Mouse (Mus musculus) testis, adult 2 months (tissue): ENCODE measurements around the gene Umps.

Experiments
- CTCF ChIP-seq: fragments of 200-500 bp; IDR thresholded peaks from 2 replicates; pipeline ENCODE4 v1.5.1; 2012; ENCODE audit warnings: low read depth, mild to moderate bottlenecking, inconsistent platforms, low read length, moderate library complexity; ENCODE audit not compliant: control insufficient read depth, insufficient read depth, insufficient replicate concordance
- POLR2A ChIP-seq: fragments of 200-500 bp; IDR thresholded peaks from 2 replicates; pipeline ENCODE4 v1.6.1; 2012; ENCODE audit warnings: low read depth, mild to moderate bottlenecking, inconsistent platforms, low read length, moderate library complexity; ENCODE audit not compliant: control insufficient read depth

GRCm38 (mm10) chr16:33927263-33927824, 39.5 kb downstream of the Umps start:
- TF ChIP-seq POLR2A (no peak), CTCF (no peak)
